Mouse (Mus musculus): ENCODE results near the gene Gm21188. TPM values are rescaled to one million over a fixed set of nuclear protein-coding genes. Genes with fewer than 3 reads are reported as not detected.
"Not testable (repeated sequence)": the region's sequence is repeated elsewhere in the genome, so short reads cannot be mapped to it uniquely, and the experiment has no call there.

Gene Gm21188
- 0.13 and 0.22 TPM in 2 replicates for polyA plus RNA-seq (2014; fragmentation: Nextera tagmentation; extraction: Ambion mirVana)

GRCm38 (mm10) chr13:120052085-120052484, at the start of gene Gm21188:
Gene Gm21188 (minus strand): TSS chr13:120052194.
- not testable (repeated sequence) for H3K27ac ChIP-seq (replicated peaks; ENCODE audit: low read depth, low read length); ATAC-seq (ENCODE audit: low read depth); DNase-seq (ENCODE audit: low spot score); H3K36me3 ChIP-seq (ENCODE audit: control insufficient read depth, insufficient read depth, low read length); H3K9me3 ChIP-seq (ENCODE audit: control insufficient read depth, low read length); H3K4me3 ChIP-seq (ENCODE audit: low read depth, low read length); H3K27me3 ChIP-seq (replicated peaks; ENCODE audit: control insufficient read depth, insufficient read depth, low read length); H3K4me2 ChIP-seq (ENCODE audit: low read depth, low read length); H3K9ac ChIP-seq (ENCODE audit: low read depth, low read length); H3K4me1 ChIP-seq (ENCODE audit: control insufficient read depth, insufficient read depth, low read length)

GRCm38 (mm10) chr13:120099327-120099726, 47.3 kb upstream of the Gm21188 start:
- not testable (repeated sequence) for H3K36me3 ChIP-seq (ENCODE audit: control insufficient read depth, insufficient read depth, low read length); H3K9ac ChIP-seq (ENCODE audit: low read depth, low read length); H3K27ac ChIP-seq (replicated peaks; ENCODE audit: low read depth, low read length); DNase-seq (ENCODE audit: low spot score); H3K9me3 ChIP-seq (ENCODE audit: control insufficient read depth, low read length); H3K4me3 ChIP-seq (ENCODE audit: low read depth, low read length); H3K4me1 ChIP-seq (ENCODE audit: control insufficient read depth, insufficient read depth, low read length); H3K4me2 ChIP-seq (ENCODE audit: low read depth, low read length); H3K27me3 ChIP-seq (replicated peaks; ENCODE audit: control insufficient read depth, insufficient read depth, low read length); ATAC-seq (ENCODE audit: low read depth)
- WGBS = no CpG with 5 or more reads among the region's 5 CpGs

GRCm38 (mm10) chr13:120096938-120097256, 44.9 kb upstream of the Gm21188 start:
- not testable (repeated sequence) for H3K4me3 ChIP-seq (ENCODE audit: low read depth, low read length)
- ATAC-seq (ENCODE audit: low read depth) = peak; percentile 23; the same call in 1 of the 2 replicates

GRCm38 (mm10) chr13:120096241-120096937, 44.4 kb upstream of the Gm21188 start:
- DNase-seq (ENCODE audit: low spot score) = peak; percentile 11
- H3K27ac ChIP-seq (replicated peaks; ENCODE audit: low read depth, low read length); H3K9ac ChIP-seq (ENCODE audit: low read depth, low read length); H3K27me3 ChIP-seq (replicated peaks; ENCODE audit: control insufficient read depth, insufficient read depth, low read length); H3K9me3 ChIP-seq (ENCODE audit: control insufficient read depth, low read length); H3K36me3 ChIP-seq (ENCODE audit: control insufficient read depth, insufficient read depth, low read length); H3K4me1 ChIP-seq (ENCODE audit: control insufficient read depth, insufficient read depth, low read length): not testable (repeated sequence)
- peak; percentile 74 for ATAC-seq (ENCODE audit: low read depth)
- WGBS = under 1% methylated on average over 21 of the region's 38 CpGs
- Histone ChIP-seq H3K4me3 (ENCODE audit: low read depth, low read length) (0 out of 2 replicates have a peak overlapping the region, but pooled peaks have one; percentile 18), H3K4me2 (ENCODE audit: low read depth, low read length) (peak overlapping the region; percentile 37)

More at GRCm38 (mm10) chr13:120096938-120097256, 44.9 kb upstream of the Gm21188 start:
- not testable (repeated sequence) for H3K4me1 ChIP-seq (ENCODE audit: control insufficient read depth, insufficient read depth, low read length); H3K27ac ChIP-seq (replicated peaks; ENCODE audit: low read depth, low read length); H3K27me3 ChIP-seq (replicated peaks; ENCODE audit: control insufficient read depth, insufficient read depth, low read length); H3K9ac ChIP-seq (ENCODE audit: low read depth, low read length); H3K9me3 ChIP-seq (ENCODE audit: control insufficient read depth, low read length); DNase-seq (ENCODE audit: low spot score); H3K4me2 ChIP-seq (ENCODE audit: low read depth, low read length); H3K36me3 ChIP-seq (ENCODE audit: control insufficient read depth, insufficient read depth, low read length)
- 1% methylated on average over 4 of the region's 13 CpGs for WGBS

GRCm38 (mm10) chr13:120092950-120093349, 41.0 kb upstream of the Gm21188 start:
- not testable (repeated sequence) for H3K4me1 ChIP-seq (ENCODE audit: control insufficient read depth, insufficient read depth, low read length); H3K27me3 ChIP-seq (replicated peaks; ENCODE audit: control insufficient read depth, insufficient read depth, low read length); H3K9me3 ChIP-seq (ENCODE audit: control insufficient read depth, low read length); H3K9ac ChIP-seq (ENCODE audit: low read depth, low read length); H3K27ac ChIP-seq (replicated peaks; ENCODE audit: low read depth, low read length); H3K4me2 ChIP-seq (ENCODE audit: low read depth, low read length); H3K36me3 ChIP-seq (ENCODE audit: control insufficient read depth, insufficient read depth, low read length); DNase-seq (ENCODE audit: low spot score); H3K4me3 ChIP-seq (ENCODE audit: low read depth, low read length); ATAC-seq (ENCODE audit: low read depth)
- WGBS = no CpG with 5 or more reads among the region's 13 CpGs

- DNase-seq (ENCODE audit: low spot score); H3K36me3 ChIP-seq (ENCODE audit: control insufficient read depth, insufficient read depth, low read length); H3K4me3 ChIP-seq (ENCODE audit: low read depth, low read length); H3K4me2 ChIP-seq (ENCODE audit: low read depth, low read length); ATAC-seq (ENCODE audit: low read depth); H3K9ac ChIP-seq (ENCODE audit: low read depth, low read length); H3K4me1 ChIP-seq (ENCODE audit: control insufficient read depth, insufficient read depth, low read length); H3K27ac ChIP-seq (replicated peaks; ENCODE audit: low read depth, low read length); H3K9me3 ChIP-seq (ENCODE audit: control insufficient read depth, low read length); H3K27me3 ChIP-seq (replicated peaks; ENCODE audit: control insufficient read depth, insufficient read depth, low read length): not testable (repeated sequence)
- WGBS = no CpG with 5 or more reads among the region's 1 CpGs
Observed at GRCm38 (mm10) chr13:120079644-120080043, 27.6 kb upstream of the Gm21188 start.

- H3K4me2 ChIP-seq (ENCODE audit: low read depth, low read length); H3K27me3 ChIP-seq (replicated peaks; ENCODE audit: control insufficient read depth, insufficient read depth, low read length); DNase-seq (ENCODE audit: low spot score); ATAC-seq (ENCODE audit: low read depth); H3K36me3 ChIP-seq (ENCODE audit: control insufficient read depth, insufficient read depth, low read length); H3K4me1 ChIP-seq (ENCODE audit: control insufficient read depth, insufficient read depth, low read length); H3K9me3 ChIP-seq (ENCODE audit: control insufficient read depth, low read length); H3K9ac ChIP-seq (ENCODE audit: low read depth, low read length); H3K27ac ChIP-seq (replicated peaks; ENCODE audit: low read depth, low read length); H3K4me3 ChIP-seq (ENCODE audit: low read depth, low read length): not testable (repeated sequence)
- WGBS = no CpG with 5 or more reads among the region's 13 CpGs
Observed at GRCm38 (mm10) chr13:120070878-120071277, 18.9 kb upstream of the Gm21188 start.

GRCm38 (mm10) chr13:120070012-120070598, 18.1 kb upstream of the Gm21188 start:
- H3K4me3 ChIP-seq (ENCODE audit: low read depth, low read length); H3K9ac ChIP-seq (ENCODE audit: low read depth, low read length); H3K4me1 ChIP-seq (ENCODE audit: control insufficient read depth, insufficient read depth, low read length); H3K36me3 ChIP-seq (ENCODE audit: control insufficient read depth, insufficient read depth, low read length); H3K9me3 ChIP-seq (ENCODE audit: control insufficient read depth, low read length); H3K27me3 ChIP-seq (replicated peaks; ENCODE audit: control insufficient read depth, insufficient read depth, low read length); ATAC-seq (ENCODE audit: low read depth); DNase-seq (ENCODE audit: low spot score); H3K27ac ChIP-seq (replicated peaks; ENCODE audit: low read depth, low read length); H3K4me2 ChIP-seq (ENCODE audit: low read depth, low read length): not testable (repeated sequence)
- WGBS = no CpG with 5 or more reads among the region's 12 CpGs
